Mouse (Mus musculus) retina, postnatal 7 days (tissue): ENCODE measurements around the gene Cmklr1.
A peak's percentile ranks its signal among the peaks of the same experiment; 100 is the strongest.
"Not testable (repeated sequence)": the region's sequence is repeated elsewhere in the genome, so short reads cannot be mapped to it uniquely, and the experiment has no call there.

ENCODE experiments used
- DNase-seq: peaks from one replicate; pipeline ENCODE4 v3.0.0-alpha.2; 2012; ENCODE audit warnings: low read depth, low spot score

Gene Cmklr1

GRCm38 (mm10) chr5:113586458-113586849, 63.8 kb downstream of the Cmklr1 start:
- not testable (repeated sequence) for DNase-seq

GRCm38 (mm10) chr5:113585619-113586457, 64.4 kb downstream of the Cmklr1 start:
- not testable (repeated sequence) for DNase-seq

GRCm38 (mm10) chr5:113584439-113584838, 65.8 kb downstream of the Cmklr1 start:
- no peak for DNase-seq

GRCm38 (mm10) chr5:113583424-113584162, 66.6 kb downstream of the Cmklr1 start:
- no peak for DNase-seq

- no peak for DNase-seq
Observed at GRCm38 (mm10) chr5:113580801-113581200, 69.4 kb downstream of the Cmklr1 start.

- peak; percentile 25 for DNase-seq
Observed at GRCm38 (mm10) chr5:113580248-113580647, 70.0 kb downstream of the Cmklr1 start.

- DNase-seq: no peak
Observed at GRCm38 (mm10) chr5:113579128-113579527, 71.1 kb downstream of the Cmklr1 start.

- DNase-seq: no peak
Observed at GRCm38 (mm10) chr5:113578428-113578827, 71.8 kb downstream of the Cmklr1 start.

GRCm38 (mm10) chr5:113577555-113577954, 72.7 kb downstream of the Cmklr1 start:
- DNase-seq: no peak

GRCm38 (mm10) chr5:113570056-113570717, 80.0 kb downstream of the Cmklr1 start:
- DNase-seq: no peak

GRCm38 (mm10) chr5:113565858-113566257, 84.4 kb downstream of the Cmklr1 start:
- DNase-seq: no peak

GRCm38 (mm10) chr5:113565101-113565854, 84.9 kb downstream of the Cmklr1 start:
- DNase-seq: no peak

GRCm38 (mm10) chr5:113564463-113564862, 85.8 kb downstream of the Cmklr1 start:
- no peak for DNase-seq
